Mouse (Mus musculus) hindbrain, postnatal 0 days (tissue): ENCODE data around the gene Hcst. TPM values are rescaled to one million over a fixed set of nuclear protein-coding genes. Genes with fewer than 3 reads are reported as not detected.
A peak's percentile ranks its signal among the peaks of the same experiment; 100 is the strongest.

Experiments
- ATAC-seq: fragments of 200-750 bp; cut with Nextera tagmentation; 2 replicates; pipeline ENCODE4 v1.8.0; 2017; ENCODE audit warnings: mild to moderate bottlenecking, moderate TSS enrichment, moderate library complexity
- DNase-seq: peaks from one replicate; pipeline ENCODE4 v3.0.0-alpha.2; 2015; ENCODE audit warnings: low spot score
- H3K27ac ChIP-seq: fragments of 300-500 bp; sonication (generic); 2 replicates; pipeline ENCODE4 v1.5.1; 2014; ENCODE audit warnings: mild to moderate bottlenecking
- H3K27me3 ChIP-seq: fragments of 300-500 bp; sonication (generic); 2 replicates; pipeline ENCODE4 v1.6.1; 2014; ENCODE audit warnings: low read length, mixed read lengths; ENCODE audit not compliant: insufficient read depth
- H3K36me3 ChIP-seq: fragments of 300-500 bp; sonication (generic); 2 replicates; pipeline ENCODE4 v1.6.1; 2014; ENCODE audit warnings: low read length, mixed read lengths; ENCODE audit not compliant: insufficient read depth
- H3K4me1 ChIP-seq: fragments of 300-500 bp; sonication (generic); 2 replicates; pipeline ENCODE4 v1.6.1; 2014; ENCODE audit warnings: antibody characterized with exemption, low read length, mixed read lengths; ENCODE audit not compliant: insufficient read depth
- H3K4me2 ChIP-seq: fragments of 300-500 bp; sonication (generic); 2 replicates; pipeline ENCODE4 v1.6.1; 2014; ENCODE audit warnings: low read depth, mild to moderate bottlenecking, low read length, moderate library complexity, mixed read lengths
- H3K4me3 ChIP-seq: fragments of 300-500 bp; sonication (generic); 2 replicates; pipeline ENCODE4 v1.5.1; 2014; ENCODE audit warnings: low read length
- H3K9ac ChIP-seq: fragments of 300-500 bp; sonication (generic); replicated peaks from 2 replicates; pipeline ENCODE4 v1.6.1; 2014; ENCODE audit warnings: mild to moderate bottlenecking, low read length, moderate library complexity, mixed read lengths
- H3K9me3 ChIP-seq: fragments of 300-500 bp; sonication (generic); 2 replicates; pipeline ENCODE4 v1.6.1; 2016; ENCODE audit warnings: low read length, mixed read lengths
- CTCF ChIP-seq: IDR thresholded peaks from 2 replicates; pipeline ENCODE4 v1.5.1; 2016; ENCODE audit warnings: antibody characterized with exemption, control low read depth, low read depth
- WGBS: fragments of 180-500 bp; shearing (Covaris S2); extraction: QIAGEN DNeasy Blood & Tissue Kit; methylation state at CpG from one replicate; pipeline ENCODE4 v1.1.7; 2014; 5-methylcytosine and 5-hydroxymethylcytosine counted together
- polyA plus RNA-seq: library from polyadenylated mRNA; unstranded; fragments of >200 nt; fragmentation: Nextera tagmentation; extraction: Ambion mirVana; gene quantifications from 2 replicates; pipeline ENCODE4 v1.2.1, GENCODE M21; 2015
- total RNA-seq: library from RNA; depleted of rRNA; stranded (reverse); fragments of >200 nt; gene quantifications from 2 replicates; pipeline ENCODE4 v1.2.3, GENCODE M21; 2014

The Hcst gene
- total and polyA plus RNA-seq, 2 experiments from 2014 or later = 1.0 TPM; not detected in 1

- peaks cover 42% of the 10 kb centered on the region for H3K27me3 ChIP-seq
- peak; percentile 34 for DNase-seq
Measured at GRCm38 (mm10) chr7:30456911-30457628, 37.4 kb upstream of the Hcst start.

DNA sequence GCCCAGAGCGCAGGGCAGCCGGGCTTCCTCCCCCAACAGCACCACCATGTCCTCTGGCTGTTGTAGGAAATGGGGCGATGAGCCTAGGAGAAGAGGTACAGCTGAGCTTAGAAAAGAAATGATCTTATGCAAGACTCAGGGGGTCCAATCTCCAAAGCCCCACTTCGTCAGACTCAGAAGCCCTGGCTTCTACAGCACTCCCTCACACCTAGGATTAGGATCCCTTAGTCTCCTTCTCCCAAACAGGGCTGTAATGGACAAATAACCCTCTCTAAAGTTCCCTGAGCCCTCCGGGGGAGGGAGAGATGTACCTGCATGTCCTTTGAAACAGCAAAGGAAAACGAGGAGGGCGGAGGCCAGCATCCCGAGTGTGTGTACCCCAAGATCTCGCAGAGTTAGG is 36.8 kb upstream of the Hcst start:
- Histone ChIP-seq H3K4me2 (peak overlapping the region; percentile 61), H3K27me3 (peaks cover 42% of the 10 kb centered on the region), H3K27ac (no peak overlapping the region), H3K4me3 (peak overlapping the region; percentile 31), H3K9ac (no peak overlapping the region; the same call in 1 of the 2 replicates), H3K36me3 (no peaks in the 10 kb centered on the region), H3K4me1 (peaks cover 17% of the 10 kb centered on the region), H3K9me3 (no peaks in the 10 kb centered on the region)
- no peak for TF ChIP-seq CTCF
- WGBS = 2% methylated on average over 9 of the region's 9 CpGs
- ATAC-seq (no peak), DNase-seq (no peak)

More at GRCm38 (mm10) chr7:30456911-30457628, 37.4 kb upstream of the Hcst start:
- no peaks in the 10 kb centered on the region for H3K9me3 ChIP-seq
- no peak overlapping the region for H3K27ac ChIP-seq
- peak overlapping the region; percentile 31 for H3K4me3 ChIP-seq
- H3K4me2 ChIP-seq = peak overlapping the region; percentile 61
- peak overlapping the region; percentile 22; the same call in 1 of the 2 replicates for H3K9ac ChIP-seq
- under 1% methylated on average over 31 of the region's 31 CpGs for WGBS
- no peaks in the 10 kb centered on the region for H3K36me3 ChIP-seq
- no peak; the same call in 1 of the 2 replicates for ATAC-seq
- peaks cover 17% of the 10 kb centered on the region for H3K4me1 ChIP-seq
- no peak for TF ChIP-seq CTCF

- 17% methylated on average over 6 of the region's 6 CpGs for WGBS
Measured at GRCm38 (mm10) chr7:30454259-30454658, 34.6 kb upstream of the Hcst start.

GRCm38 (mm10) chr7:30453766-30454165 is 34.1 kb upstream of the Hcst start:
- H3K9ac ChIP-seq = no peak overlapping the region
- H3K27me3 ChIP-seq = peaks cover 42% of the 10 kb centered on the region
- H3K9me3 ChIP-seq = no peaks in the 10 kb centered on the region
- peak overlapping the region; percentile 18 for H3K4me3 ChIP-seq
- ATAC-seq (no peak), DNase-seq (no peak)
- H3K36me3 ChIP-seq = no peaks in the 10 kb centered on the region
- peaks cover 17% of the 10 kb centered on the region for H3K4me1 ChIP-seq
- no peak for TF ChIP-seq CTCF
- H3K27ac ChIP-seq = no peak overlapping the region
- 4% methylated on average over 25 of the region's 25 CpGs for WGBS
- H3K4me2 ChIP-seq = peak overlapping the region; percentile 49

More at GRCm38 (mm10) chr7:30454259-30454658, 34.6 kb upstream of the Hcst start:
- Histone ChIP-seq H3K4me1 (peaks cover 17% of the 10 kb centered on the region), H3K27ac (no peak overlapping the region), H3K4me2 (peak overlapping the region; percentile 49), H3K4me3 (peak overlapping the region; percentile 18; the same call in 1 of the 2 replicates), H3K9me3 (no peaks in the 10 kb centered on the region), H3K9ac (no peak overlapping the region), H3K27me3 (peaks cover 42% of the 10 kb centered on the region), H3K36me3 (no peaks in the 10 kb centered on the region)
- DNase-seq (no peak), ATAC-seq (no peak)
- no peak for TF ChIP-seq CTCF

DNA sequence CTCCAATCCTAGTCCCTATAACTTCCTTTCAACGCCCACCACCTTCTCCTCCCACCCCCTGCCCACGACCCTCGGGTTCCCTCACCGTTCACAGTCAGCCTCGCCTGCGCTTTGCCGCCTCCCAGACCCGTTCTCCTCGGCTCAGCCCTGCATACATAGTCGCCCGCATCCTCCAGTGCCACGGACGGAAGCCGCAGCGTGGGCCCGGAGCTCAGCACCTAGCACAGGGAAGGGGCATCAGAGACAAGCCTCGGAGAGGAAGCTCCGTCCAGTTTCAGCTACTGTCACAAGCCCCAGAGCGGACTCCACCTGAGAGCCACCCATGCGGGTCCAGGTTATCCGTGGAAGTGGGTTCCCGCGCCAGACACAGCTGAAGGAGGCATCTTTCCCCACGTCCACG is 33.7 kb upstream of the Hcst start:
- no peak for DNase-seq
- H3K4me3 ChIP-seq = peak overlapping the region; percentile 18

GRCm38 (mm10) chr7:30450241-30450640 is 30.6 kb upstream of the Hcst start:
- Histone ChIP-seq H3K4me3 (no peak overlapping the region), H3K4me1 (0 out of 2 replicates have a peak, but pooled peaks cover 3% of the 10 kb centered on the region), H3K9me3 (no peaks in the 10 kb centered on the region), H3K4me2 (no peak overlapping the region), H3K36me3 (no peaks in the 10 kb centered on the region), H3K9ac (no peak overlapping the region), H3K27me3 (peaks cover 24% of the 10 kb centered on the region), H3K27ac (no peak overlapping the region)
- ATAC-seq (no peak), DNase-seq (peak; percentile 25)
- TF ChIP-seq CTCF = no peak
- WGBS = 68% methylated on average over 7 of the region's 7 CpGs

More for the DNA sequence above, 33.7 kb upstream of the Hcst start:
- Histone ChIP-seq H3K9me3 (no peaks in the 10 kb centered on the region), H3K27ac (no peak overlapping the region), H3K36me3 (no peaks in the 10 kb centered on the region), H3K9ac (no peak overlapping the region), H3K4me2 (peak overlapping the region; percentile 49), H3K4me1 (peaks cover 15% of the 10 kb centered on the region), H3K27me3 (peaks cover 38% of the 10 kb centered on the region)
- no peak for ATAC-seq
- TF ChIP-seq CTCF = no peak
- WGBS = 25% methylated on average over 25 of the region's 25 CpGs
